Mouse (Mus musculus): ENCODE measurements around the gene Rnf145. TPM values are rescaled to one million over a fixed set of nuclear protein-coding genes. Genes with fewer than 3 reads are reported as not detected.
A peak's percentile ranks its signal among the peaks of the same experiment; 100 is the strongest.

The Rnf145 gene
- polyA plus RNA-seq, 1 experiment from 2014 or later = 82.0 TPM

GRCm38 (mm10) chr11:44581277-44581683 is 62.5 kb downstream of the Rnf145 start:
- no peaks in the 10 kb centered on the region for H3K27me3 ChIP-seq (ENCODE audit: control insufficient read depth, insufficient read depth, low read length)
- no peak for ATAC-seq (ENCODE audit: low FRiP score, low TSS enrichment)
- no peak overlapping the region for H3K4me3 ChIP-seq (ENCODE audit: low read length)
- H3K27ac ChIP-seq (ENCODE audit: low read depth, low read length) = no peak overlapping the region
- 26% methylated on average over 11 of the region's 11 CpGs for WGBS
- no peaks in the 10 kb centered on the region for H3K36me3 ChIP-seq (ENCODE audit: control insufficient read depth, insufficient read depth, low read length)
- no peaks in the 10 kb centered on the region for H3K4me1 ChIP-seq (ENCODE audit: control insufficient read depth, insufficient read depth, low read length)
- H3K9ac ChIP-seq (ENCODE audit: low read depth, low read length) = no peak overlapping the region
- H3K9me3 ChIP-seq (ENCODE audit: control insufficient read depth, low read length) = no peaks in the 10 kb centered on the region
- no peak overlapping the region for H3K4me2 ChIP-seq (replicated peaks; ENCODE audit: low read depth, low read length)

DNA sequence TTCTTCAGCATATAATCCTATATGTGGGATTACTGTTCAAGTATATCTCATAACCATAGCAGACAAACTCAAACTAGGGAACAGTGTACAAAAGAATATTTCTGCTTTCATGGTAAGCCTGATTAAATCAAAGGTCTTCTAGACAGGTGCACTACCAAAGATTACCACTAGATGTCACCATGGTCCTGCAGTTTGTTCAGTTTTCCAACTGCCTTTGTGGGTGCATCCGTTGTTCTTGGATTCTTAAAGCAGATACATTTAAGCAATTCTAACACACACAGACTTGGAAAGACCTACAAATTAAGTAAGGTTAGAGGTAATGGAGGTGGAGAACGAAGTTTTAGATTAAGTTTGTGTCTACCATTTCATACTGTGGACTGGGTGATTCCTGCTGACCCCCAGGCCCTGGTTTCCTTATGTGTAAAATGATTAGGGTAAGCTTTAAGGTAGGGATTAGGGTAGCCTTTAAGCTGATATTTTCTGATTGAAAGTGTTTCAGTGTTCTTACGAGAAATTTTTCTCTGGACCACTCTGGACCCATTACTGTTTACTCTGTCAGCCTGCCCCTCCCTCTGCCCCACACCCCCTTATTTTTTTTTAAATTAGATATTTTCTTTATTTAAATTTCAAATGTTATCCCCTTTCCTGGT is 67.4 kb downstream of the Rnf145 start:
- H3K9ac ChIP-seq (ENCODE audit: low read depth, low read length) = no peak overlapping the region
- H3K9me3 ChIP-seq (ENCODE audit: control insufficient read depth, low read length) = no peaks in the 10 kb centered on the region
- 17% methylated on average over 3 of the region's 3 CpGs for WGBS
- H3K27me3 ChIP-seq (ENCODE audit: control insufficient read depth, insufficient read depth, low read length) = no peaks in the 10 kb centered on the region
- H3K36me3 ChIP-seq (ENCODE audit: control insufficient read depth, insufficient read depth, low read length) = no peaks in the 10 kb centered on the region
- ATAC-seq (ENCODE audit: low FRiP score, low TSS enrichment) = no peak
- H3K4me3 ChIP-seq (ENCODE audit: low read length) = no peak overlapping the region
- no peak overlapping the region for H3K27ac ChIP-seq (ENCODE audit: low read depth, low read length)
- no peaks in the 10 kb centered on the region for H3K4me1 ChIP-seq (ENCODE audit: control insufficient read depth, insufficient read depth, low read length)
- no peak overlapping the region for H3K4me2 ChIP-seq (replicated peaks; ENCODE audit: low read depth, low read length)

GRCm38 (mm10) chr11:44593016-44593415 is 74.3 kb downstream of the Rnf145 start:
- Histone ChIP-seq H3K27ac (ENCODE audit: low read depth, low read length) (no peak overlapping the region), H3K4me2 (replicated peaks; ENCODE audit: low read depth, low read length) (no peak overlapping the region), H3K9me3 (ENCODE audit: control insufficient read depth, low read length) (no peaks in the 10 kb centered on the region), H3K4me1 (ENCODE audit: control insufficient read depth, insufficient read depth, low read length) (no peaks in the 10 kb centered on the region), H3K4me3 (ENCODE audit: low read length) (no peak overlapping the region), H3K9ac (ENCODE audit: low read depth, low read length) (no peak overlapping the region), H3K27me3 (ENCODE audit: control insufficient read depth, insufficient read depth, low read length) (no peaks in the 10 kb centered on the region), H3K36me3 (ENCODE audit: control insufficient read depth, insufficient read depth, low read length) (no peaks in the 10 kb centered on the region)
- 93% methylated on average over 6 of the region's 6 CpGs for WGBS
- no peak for ATAC-seq (ENCODE audit: low FRiP score, low TSS enrichment)

DNA sequence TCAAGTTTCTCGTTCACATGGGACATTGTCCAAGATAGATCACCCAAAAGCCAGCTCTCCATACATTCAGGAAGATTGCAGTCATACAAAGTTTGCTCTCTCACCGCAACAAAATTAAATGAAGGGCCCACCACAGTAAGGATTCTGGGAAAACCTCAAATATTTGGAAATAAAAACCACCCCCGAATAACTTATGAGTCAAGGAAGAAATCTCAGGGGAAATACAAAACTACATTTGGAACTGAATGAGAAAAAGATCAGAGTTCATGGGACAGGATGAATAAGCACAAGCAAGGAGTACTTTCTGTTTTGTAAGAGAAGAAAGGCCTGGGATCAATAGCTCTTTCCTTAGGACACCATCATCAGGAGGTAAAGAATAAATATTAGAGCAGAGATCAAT is 76.0 kb downstream of the Rnf145 start:
- Histone ChIP-seq H3K27ac (ENCODE audit: low read depth, low read length) (no peak overlapping the region), H3K9me3 (ENCODE audit: control insufficient read depth, low read length) (no peaks in the 10 kb centered on the region), H3K4me1 (ENCODE audit: control insufficient read depth, insufficient read depth, low read length) (no peaks in the 10 kb centered on the region), H3K4me3 (ENCODE audit: low read length) (no peak overlapping the region), H3K4me2 (replicated peaks; ENCODE audit: low read depth, low read length) (no peak overlapping the region), H3K27me3 (ENCODE audit: control insufficient read depth, insufficient read depth, low read length) (no peaks in the 10 kb centered on the region), H3K36me3 (ENCODE audit: control insufficient read depth, insufficient read depth, low read length) (no peaks in the 10 kb centered on the region), H3K9ac (ENCODE audit: low read depth, low read length) (no peak overlapping the region)
- 81% methylated on average over 3 of the region's 3 CpGs for WGBS
- ATAC-seq (ENCODE audit: low FRiP score, low TSS enrichment) = no peak

- H3K4me3 ChIP-seq (ENCODE audit: low read length) = no peak overlapping the region
- WGBS = 86% methylated on average over 8 of the region's 8 CpGs
- no peak overlapping the region for H3K9ac ChIP-seq (ENCODE audit: low read depth, low read length)
- no peaks in the 10 kb centered on the region for H3K9me3 ChIP-seq (ENCODE audit: control insufficient read depth, low read length)
- H3K27me3 ChIP-seq (ENCODE audit: control insufficient read depth, insufficient read depth, low read length) = 0 out of 2 replicates have a peak, but pooled peaks cover 3% of the 10 kb centered on the region
- H3K4me1 ChIP-seq (ENCODE audit: control insufficient read depth, insufficient read depth, low read length) = no peaks in the 10 kb centered on the region
- H3K36me3 ChIP-seq (ENCODE audit: control insufficient read depth, insufficient read depth, low read length) = no peaks in the 10 kb centered on the region
- no peak overlapping the region for H3K27ac ChIP-seq (ENCODE audit: low read depth, low read length)
- H3K4me2 ChIP-seq (replicated peaks; ENCODE audit: low read depth, low read length) = no peak overlapping the region
- no peak for ATAC-seq (ENCODE audit: low FRiP score, low TSS enrichment)
Observed at GRCm38 (mm10) chr11:44606881-44607280, 88.1 kb downstream of the Rnf145 start.

GRCm38 (mm10) chr11:44608646-44609045 is 89.9 kb downstream of the Rnf145 start:
- H3K4me3 ChIP-seq (ENCODE audit: low read length) = no peak overlapping the region
- no peak overlapping the region for H3K4me2 ChIP-seq (replicated peaks; ENCODE audit: low read depth, low read length)
- no peak for ATAC-seq (ENCODE audit: low FRiP score, low TSS enrichment)
- H3K27me3 ChIP-seq (ENCODE audit: control insufficient read depth, insufficient read depth, low read length) = peaks cover 17% of the 10 kb centered on the region
- H3K27ac ChIP-seq (ENCODE audit: low read depth, low read length) = 0 out of 2 replicates have a peak overlapping the region, but pooled peaks have one; percentile 30
- H3K36me3 ChIP-seq (ENCODE audit: control insufficient read depth, insufficient read depth, low read length) = no peaks in the 10 kb centered on the region
- no peak overlapping the region for H3K9ac ChIP-seq (ENCODE audit: low read depth, low read length)
- H3K9me3 ChIP-seq (ENCODE audit: control insufficient read depth, low read length) = no peaks in the 10 kb centered on the region
- WGBS = 70% methylated on average over 11 of the region's 11 CpGs
- peaks cover 11% of the 10 kb centered on the region; the same call in 1 of the 2 replicates for H3K4me1 ChIP-seq (ENCODE audit: control insufficient read depth, insufficient read depth, low read length)

GRCm38 (mm10) chr11:44610971-44611781 is 92.4 kb downstream of the Rnf145 start:
- H3K9ac ChIP-seq (ENCODE audit: low read depth, low read length) = peak overlapping the region; percentile 49; the same call in 1 of the 2 replicates
- no peaks in the 10 kb centered on the region for H3K9me3 ChIP-seq (ENCODE audit: control insufficient read depth, low read length)
- ATAC-seq (ENCODE audit: low FRiP score, low TSS enrichment) = peak; percentile 77
- WGBS = under 1% methylated on average over 45 of the region's 45 CpGs
- H3K27ac ChIP-seq (ENCODE audit: low read depth, low read length) = no peak overlapping the region
- H3K4me2 ChIP-seq (replicated peaks; ENCODE audit: low read depth, low read length) = peak overlapping the region; percentile 71
- no peaks in the 10 kb centered on the region for H3K36me3 ChIP-seq (ENCODE audit: control insufficient read depth, insufficient read depth, low read length)
- H3K4me3 ChIP-seq (ENCODE audit: low read length) = peak overlapping the region; percentile 37
- H3K27me3 ChIP-seq (ENCODE audit: control insufficient read depth, insufficient read depth, low read length) = peaks cover 34% of the 10 kb centered on the region
- H3K4me1 ChIP-seq (ENCODE audit: control insufficient read depth, insufficient read depth, low read length) = peaks cover 11% of the 10 kb centered on the region; the same call in 1 of the 2 replicates

DNA sequence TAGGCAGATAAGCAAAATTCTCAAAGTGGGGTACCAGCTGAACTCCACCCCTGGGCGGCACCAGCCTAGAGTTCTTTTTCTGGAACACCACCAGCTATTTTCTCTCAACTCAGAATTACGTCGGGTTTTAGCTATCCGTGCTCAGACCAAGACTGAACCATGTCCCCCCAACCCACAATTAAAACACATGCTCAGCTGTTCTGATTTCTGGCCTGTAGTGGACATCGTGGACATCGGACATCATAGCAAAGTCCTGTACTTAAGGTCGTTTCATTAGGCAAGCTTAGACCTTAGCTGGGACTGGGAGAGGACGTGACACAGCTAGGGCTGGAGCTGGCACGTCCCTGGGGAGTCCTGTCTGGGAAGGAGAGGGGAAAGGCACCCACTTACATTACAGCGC is 93.4 kb downstream of the Rnf145 start:
- Histone ChIP-seq H3K4me3 (ENCODE audit: low read length) (no peak overlapping the region), H3K27ac (ENCODE audit: low read depth, low read length) (no peak overlapping the region), H3K9me3 (ENCODE audit: control insufficient read depth, low read length) (no peaks in the 10 kb centered on the region), H3K36me3 (ENCODE audit: control insufficient read depth, insufficient read depth, low read length) (no peaks in the 10 kb centered on the region), H3K4me2 (replicated peaks; ENCODE audit: low read depth, low read length) (no peak overlapping the region), H3K27me3 (ENCODE audit: control insufficient read depth, insufficient read depth, low read length) (peaks cover 37% of the 10 kb centered on the region), H3K4me1 (ENCODE audit: control insufficient read depth, insufficient read depth, low read length) (peaks cover 11% of the 10 kb centered on the region; the same call in 1 of the 2 replicates), H3K9ac (ENCODE audit: low read depth, low read length) (no peak overlapping the region)
- no peak for ATAC-seq (ENCODE audit: low FRiP score, low TSS enrichment)
- WGBS = 15% methylated on average over 10 of the region's 10 CpGs

Data from kidney, embryonic 14.5 days (tissue).